Mouse (Mus musculus): ENCODE data around the gene Mink1. TPM values are rescaled to one million over a fixed set of nuclear protein-coding genes. Genes with fewer than 3 reads are reported as not detected.
A peak's percentile ranks its signal among the peaks of the same experiment; 100 is the strongest.
"Not testable (repeated sequence)": the region's sequence is repeated elsewhere in the genome, so short reads cannot be mapped to it uniquely, and the experiment has no call there.

The Mink1 gene
- polyA plus RNA-seq, 1 experiment from 2014 or later = 10.6 TPM

DNA sequence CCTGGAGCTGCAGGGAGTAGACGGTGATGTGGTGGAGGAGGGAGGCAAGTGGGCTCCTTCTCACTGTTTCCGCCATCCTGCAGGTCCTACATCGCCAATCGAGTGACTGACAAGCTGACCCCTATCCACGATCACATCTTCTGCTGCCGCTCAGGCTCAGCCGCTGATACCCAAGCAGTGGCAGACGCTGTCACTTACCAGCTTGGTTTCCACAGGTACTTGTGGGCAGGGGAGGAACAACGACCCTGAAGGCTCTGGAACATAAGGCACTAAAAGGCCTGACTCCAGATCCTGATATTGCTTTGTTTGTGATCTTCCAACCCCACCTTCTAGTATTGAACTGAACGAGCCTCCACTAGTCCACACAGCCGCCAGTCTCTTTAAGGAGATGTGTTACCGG is 36.5 kb upstream of the Mink1 start:
- Histone ChIP-seq H3K27me3 (no peaks in the 10 kb centered on the region), H3K4me3 (peak overlapping the region; percentile 67), H3K27ac (no peak overlapping the region), H3K9me3 (replicated peaks) (no peaks in the 10 kb centered on the region), H3K4me1 (peaks cover 17% of the 10 kb centered on the region), H3K4me2 (peak overlapping the region; percentile 88), H3K9ac (peak overlapping the region; percentile 78; the same call in 1 of the 2 replicates), H3K36me3 (ENCODE audit: poor library complexity, severe bottlenecking) (peaks cover 30% of the 10 kb centered on the region)
- no peak for ATAC-seq
- WGBS = 87% methylated on average over 12 of the region's 12 CpGs

DNA sequence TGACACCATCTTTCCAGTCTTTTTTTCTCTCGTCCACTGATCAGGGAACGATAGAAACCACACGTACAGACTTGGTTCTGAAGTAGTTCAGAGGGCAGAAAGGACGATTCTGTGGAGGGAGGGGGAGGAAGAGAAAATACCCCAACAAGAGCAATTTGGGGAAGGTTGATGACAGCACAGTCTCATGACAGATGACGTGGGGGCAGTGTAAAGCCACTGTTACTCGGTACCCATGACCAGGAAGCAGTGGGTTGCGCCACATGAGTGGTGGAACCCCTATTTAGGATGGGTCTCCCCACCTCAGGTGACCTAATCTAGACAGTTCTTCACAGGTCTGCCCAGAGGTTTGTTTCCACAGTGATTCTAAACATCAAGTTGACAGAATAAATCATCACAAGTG is 34.1 kb upstream of the Mink1 start:
- no peak for ATAC-seq
- no peak overlapping the region for H3K4me2 ChIP-seq

DNA sequence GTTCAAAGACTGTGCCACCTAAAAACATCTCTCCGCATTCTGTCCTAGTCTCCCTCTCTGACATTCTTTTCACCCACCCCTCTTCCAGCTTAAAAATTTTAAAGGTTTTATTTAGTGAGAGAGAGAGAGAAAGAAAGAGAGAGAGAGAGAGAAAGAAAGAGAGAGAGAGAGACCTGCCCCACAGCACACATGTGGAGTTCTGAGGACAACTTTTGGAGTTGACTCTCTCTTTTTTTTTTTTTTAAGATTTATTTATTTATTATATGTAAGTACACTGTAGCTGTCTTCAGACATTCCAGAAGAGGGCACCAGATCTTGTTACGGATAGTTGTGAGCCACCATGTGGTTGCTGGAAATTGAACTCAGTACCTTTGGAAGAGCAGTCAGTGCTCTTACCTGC is 31.6 kb upstream of the Mink1 start:
- H3K27ac ChIP-seq; H3K9me3 ChIP-seq (replicated peaks); H3K9ac ChIP-seq; H3K27me3 ChIP-seq; H3K4me2 ChIP-seq; H3K4me3 ChIP-seq; ATAC-seq: not testable (repeated sequence)
- 78% methylated on average over 2 of the region's 2 CpGs for WGBS
- peaks cover 30% of the 10 kb centered on the region for H3K36me3 ChIP-seq (ENCODE audit: poor library complexity, severe bottlenecking)
- H3K4me1 ChIP-seq = peaks cover 12% of the 10 kb centered on the region

More for the DNA sequence above, 34.1 kb upstream of the Mink1 start:
- Histone ChIP-seq H3K9me3 (replicated peaks) (no peaks in the 10 kb centered on the region), H3K27me3 (no peaks in the 10 kb centered on the region), H3K4me3 (no peak overlapping the region), H3K9ac (no peak overlapping the region), H3K27ac (no peak overlapping the region), H3K4me1 (peaks cover 17% of the 10 kb centered on the region), H3K36me3 (ENCODE audit: poor library complexity, severe bottlenecking) (peaks cover 30% of the 10 kb centered on the region)
- 85% methylated on average over 7 of the region's 7 CpGs for WGBS

DNA sequence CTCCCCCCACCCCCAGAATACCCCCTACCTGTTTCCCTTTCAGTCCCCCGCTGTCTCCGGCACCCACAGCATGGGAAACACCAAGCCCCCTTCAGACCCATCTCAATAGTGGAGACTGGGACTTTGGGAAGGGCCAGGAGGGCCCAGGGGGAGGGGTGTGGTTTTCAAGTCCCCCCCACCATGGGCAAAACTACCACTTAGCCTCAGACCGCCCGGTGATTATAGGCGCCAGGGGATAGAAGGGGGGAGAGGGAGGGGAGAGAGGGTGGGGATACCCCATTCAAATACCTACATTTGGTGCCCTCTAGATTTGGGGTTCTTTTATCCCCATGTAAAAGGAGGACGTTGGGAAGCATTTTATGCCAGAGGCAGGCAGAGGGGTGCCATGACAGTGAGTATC is 29.8 kb upstream of the Mink1 start, which contains the start of gene Gm40193:
TSS of gene Gm40193 (minus strand) at position 101 of the 400 bp plus-strand sequence.
- Histone ChIP-seq H3K4me1 (no peaks in the 10 kb centered on the region), H3K9me3 (replicated peaks) (no peaks in the 10 kb centered on the region), H3K27ac (no peak within 1 kb of the TSS), H3K9ac (no peak within 1 kb of the TSS), H3K36me3 (ENCODE audit: poor library complexity, severe bottlenecking) (peaks cover 15% of the 10 kb centered on the region), H3K4me3 (no peak within 1 kb of the TSS), H3K27me3 (0 out of 2 replicates have a peak, but pooled peaks cover 4% of the 10 kb centered on the region), H3K4me2 (no peak within 1 kb of the TSS)
- no peak for ATAC-seq
- 77% methylated on average over 6 of the region's 6 CpGs for WGBS

DNA sequence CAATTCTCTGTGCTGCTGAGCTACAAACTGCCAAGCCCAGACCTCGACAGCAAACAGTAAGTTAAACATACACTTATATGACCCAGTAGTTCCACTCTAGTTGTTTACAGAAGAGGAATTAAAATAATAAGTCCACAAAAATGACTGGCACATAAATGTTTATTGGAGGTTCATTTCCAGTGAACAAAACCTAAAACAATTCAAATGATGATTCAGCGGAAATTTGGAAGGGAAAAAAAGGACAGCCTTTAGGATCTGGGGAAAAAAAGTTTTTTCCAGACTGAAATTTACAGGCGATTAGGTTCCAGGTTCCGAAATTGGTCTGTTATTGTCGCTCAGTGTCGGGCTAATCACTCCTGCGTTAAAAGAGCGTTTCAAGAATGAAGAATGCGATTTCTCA is 23.3 kb upstream of the Mink1 start:
- Histone ChIP-seq H3K27me3 (peaks cover 35% of the 10 kb centered on the region), H3K4me2 (peak overlapping the region; percentile 85), H3K4me3 (peak overlapping the region; percentile 52), H3K9me3 (replicated peaks) (no peaks in the 10 kb centered on the region), H3K4me1 (peaks cover 12% of the 10 kb centered on the region), H3K36me3 (ENCODE audit: poor library complexity, severe bottlenecking) (no peaks in the 10 kb centered on the region), H3K9ac (peak overlapping the region; percentile 63), H3K27ac (no peak overlapping the region)
- WGBS = 18% methylated on average over 9 of the region's 9 CpGs
- no peak for ATAC-seq

DNA sequence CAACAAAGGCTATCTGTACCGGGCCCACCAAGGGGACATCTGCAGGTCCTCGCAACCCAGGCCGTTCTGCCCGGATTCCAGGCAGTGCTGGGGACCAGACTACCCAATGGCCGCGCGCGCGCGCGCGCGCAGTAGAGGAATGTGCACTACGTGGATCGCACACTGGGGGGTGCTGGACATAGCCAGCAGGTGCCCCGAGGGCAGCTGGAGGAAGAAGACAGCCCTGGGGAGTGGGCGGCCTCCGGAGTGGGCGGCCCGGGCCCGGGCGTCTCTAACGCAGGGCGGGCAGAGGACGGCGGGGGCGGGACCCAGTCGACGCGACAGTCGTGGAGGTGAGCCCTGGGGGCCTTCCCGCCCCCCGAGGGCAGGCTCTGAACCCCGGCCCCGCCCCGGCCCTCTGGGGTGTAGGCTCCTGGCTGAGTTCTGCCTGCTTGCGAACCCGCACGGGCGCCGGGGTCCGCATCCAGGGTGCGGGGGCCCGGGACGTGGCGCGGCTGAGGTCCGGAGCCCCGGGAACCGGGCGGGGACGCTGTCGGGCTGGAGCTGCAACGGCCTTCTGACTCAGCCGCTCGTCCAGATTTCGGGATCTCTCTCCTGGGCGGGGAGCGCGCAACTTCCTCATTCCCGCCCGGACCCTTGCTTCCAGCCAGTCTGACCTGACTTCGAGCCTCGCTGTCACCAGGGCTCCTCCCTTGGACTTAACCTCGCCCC is 22.6 kb upstream of the Mink1 start, which contains the start of gene Pld2:
TSS of gene Pld2 (plus strand) at position 188 of the 711 bp plus-strand sequence.
- ATAC-seq = peak; percentile 70

DNA sequence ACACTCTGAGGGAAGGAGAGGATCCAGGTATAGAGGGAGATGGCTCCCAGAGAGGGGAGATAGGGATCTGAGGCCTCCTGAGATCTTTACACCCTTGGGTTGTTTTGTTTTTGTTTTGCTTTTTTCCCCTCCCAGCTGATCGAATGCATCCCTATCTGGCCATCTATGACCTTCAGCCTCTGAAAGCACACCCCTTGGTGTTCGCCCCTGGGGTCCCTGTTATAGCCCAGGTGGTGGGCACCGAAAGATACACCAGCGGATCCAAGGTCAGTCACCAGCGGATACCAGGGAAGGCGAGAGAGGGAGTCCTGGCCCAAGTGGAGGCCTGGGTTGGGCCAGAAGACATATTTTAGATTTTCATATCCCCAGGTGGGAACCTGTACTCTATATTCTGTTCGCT is 21.8 kb upstream of the Mink1 start:
- no peak overlapping the region for H3K9ac ChIP-seq
- peaks cover 12% of the 10 kb centered on the region for H3K4me1 ChIP-seq
- 87% methylated on average over 7 of the region's 7 CpGs for WGBS
- H3K4me3 ChIP-seq = no peak overlapping the region
- ATAC-seq = no peak
- H3K4me2 ChIP-seq = peak overlapping the region; percentile 85
- H3K36me3 ChIP-seq (ENCODE audit: poor library complexity, severe bottlenecking) = no peaks in the 10 kb centered on the region
- H3K9me3 ChIP-seq (replicated peaks) = no peaks in the 10 kb centered on the region
- peaks cover 35% of the 10 kb centered on the region for H3K27me3 ChIP-seq
- no peak overlapping the region for H3K27ac ChIP-seq

More for the DNA sequence above, 22.6 kb upstream of the Mink1 start, which contains the start of gene Pld2:
- Histone ChIP-seq H3K4me1 (peaks cover 12% of the 10 kb centered on the region), H3K27me3 (peaks cover 35% of the 10 kb centered on the region), H3K4me3 (peak within 1 kb of the TSS; percentile 52), H3K9me3 (replicated peaks) (no peaks in the 10 kb centered on the region), H3K36me3 (ENCODE audit: poor library complexity, severe bottlenecking) (no peaks in the 10 kb centered on the region), H3K9ac (peak within 1 kb of the TSS; percentile 63), H3K4me2 (peak within 1 kb of the TSS; percentile 85), H3K27ac (no peak within 1 kb of the TSS)
- under 1% methylated on average over 55 of the region's 65 CpGs for WGBS

DNA sequence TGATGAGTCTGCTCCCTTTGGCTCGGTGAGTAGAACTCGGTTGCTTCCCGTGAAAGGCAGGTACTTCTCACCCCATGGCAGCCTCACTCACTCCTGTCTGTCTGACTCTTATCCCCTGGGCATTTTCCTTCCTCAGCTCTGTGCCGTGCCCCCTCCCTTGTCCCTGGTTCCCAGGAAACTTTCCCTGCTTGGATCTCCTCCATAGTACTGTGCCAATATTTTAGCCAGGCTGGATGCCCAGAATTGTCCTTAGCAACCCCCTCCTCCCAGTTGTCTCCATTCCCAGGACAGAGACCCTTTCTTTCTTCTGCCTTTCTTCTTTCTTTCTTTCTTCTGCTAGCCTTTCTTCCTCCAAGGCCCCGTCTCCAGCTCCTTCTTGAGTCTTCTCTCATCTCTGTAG is 21.3 kb upstream of the Mink1 start:
- Histone ChIP-seq H3K4me2 (peak overlapping the region; percentile 85; the same call in 1 of the 2 replicates), H3K36me3 (ENCODE audit: poor library complexity, severe bottlenecking) (no peaks in the 10 kb centered on the region), H3K9ac (no peak overlapping the region), H3K9me3 (replicated peaks) (no peaks in the 10 kb centered on the region), H3K27me3 (peaks cover 35% of the 10 kb centered on the region), H3K27ac (no peak overlapping the region), H3K4me1 (peaks cover 12% of the 10 kb centered on the region), H3K4me3 (no peak overlapping the region)
- ATAC-seq = no peak
- 70% methylated on average over 5 of the region's 5 CpGs for WGBS

DNA sequence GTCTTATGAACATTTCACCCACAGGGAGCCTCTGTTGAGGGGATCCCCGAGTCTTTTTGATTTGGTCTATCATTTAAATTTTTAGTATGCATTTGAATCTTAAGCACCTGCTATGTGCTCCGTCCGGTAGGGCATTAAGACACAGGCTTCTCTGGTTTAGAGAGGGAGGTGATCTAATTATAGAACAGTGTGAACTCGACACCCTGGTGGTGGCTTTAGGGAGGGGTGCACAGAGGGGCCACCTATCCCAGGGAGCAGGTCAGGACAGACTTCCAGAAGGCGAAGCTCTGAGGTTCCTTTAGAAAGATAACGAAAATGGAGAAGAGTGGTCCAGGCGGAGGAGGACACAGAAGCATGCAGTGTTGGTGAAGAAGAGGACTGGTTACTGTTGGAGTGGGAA is 18.2 kb upstream of the Mink1 start:
- Histone ChIP-seq H3K27me3 (peaks cover 22% of the 10 kb centered on the region), H3K4me3 (no peak overlapping the region), H3K36me3 (ENCODE audit: poor library complexity, severe bottlenecking) (no peaks in the 10 kb centered on the region), H3K4me1 (peaks cover 12% of the 10 kb centered on the region), H3K4me2 (no peak overlapping the region), H3K27ac (no peak overlapping the region), H3K9me3 (replicated peaks) (no peaks in the 10 kb centered on the region), H3K9ac (no peak overlapping the region)
- 69% methylated on average over 7 of the region's 7 CpGs for WGBS
- no peak for ATAC-seq

DNA sequence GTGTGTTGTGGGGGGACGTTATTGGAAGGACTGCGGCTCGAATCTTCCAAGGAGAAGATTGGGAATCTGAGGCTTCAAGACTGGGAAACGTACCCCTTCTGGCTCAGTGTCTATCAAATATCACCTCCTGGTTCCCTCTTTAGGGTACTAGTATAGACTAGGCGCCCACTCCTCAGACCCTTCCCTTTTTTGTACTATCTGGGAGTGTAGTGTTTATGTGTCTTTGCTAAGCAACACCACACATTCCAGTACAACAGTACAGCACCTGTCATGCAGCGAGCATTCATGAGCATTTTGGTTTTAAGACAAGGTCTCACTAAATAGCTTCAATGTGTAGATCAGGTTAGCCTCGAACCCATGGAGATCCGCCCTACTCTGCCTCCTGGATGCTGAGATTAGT is 11.2 kb upstream of the Mink1 start:
- Histone ChIP-seq H3K9ac (no peak overlapping the region), H3K27ac (no peak overlapping the region), H3K4me2 (no peak overlapping the region), H3K9me3 (replicated peaks) (no peaks in the 10 kb centered on the region), H3K4me3 (no peak overlapping the region), H3K36me3 (ENCODE audit: poor library complexity, severe bottlenecking) (no peaks in the 10 kb centered on the region), H3K4me1 (no peaks in the 10 kb centered on the region), H3K27me3 (no peaks in the 10 kb centered on the region)
- WGBS = 84% methylated on average over 8 of the region's 8 CpGs
- no peak for ATAC-seq

DNA sequence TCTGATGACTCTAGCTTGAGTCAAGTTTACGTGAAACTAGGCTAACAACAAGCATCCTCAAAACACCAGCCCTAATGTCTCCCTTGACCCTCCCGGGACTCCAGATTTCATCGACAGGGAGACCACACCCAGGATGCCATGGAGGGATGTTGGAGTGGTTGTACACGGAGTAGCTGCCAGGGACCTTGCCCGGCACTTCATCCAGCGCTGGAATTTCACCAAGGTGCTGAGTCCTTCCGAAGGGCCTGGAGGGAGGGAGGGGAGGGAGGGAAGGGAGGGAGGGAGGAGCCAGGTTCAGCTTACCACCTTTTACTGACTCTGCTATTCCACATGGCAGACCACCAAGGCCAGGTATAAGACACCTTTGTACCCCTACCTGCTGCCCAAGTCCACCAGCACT is 8.7 kb upstream of the Mink1 start:
- H3K4me1 ChIP-seq = no peaks in the 10 kb centered on the region

DNA sequence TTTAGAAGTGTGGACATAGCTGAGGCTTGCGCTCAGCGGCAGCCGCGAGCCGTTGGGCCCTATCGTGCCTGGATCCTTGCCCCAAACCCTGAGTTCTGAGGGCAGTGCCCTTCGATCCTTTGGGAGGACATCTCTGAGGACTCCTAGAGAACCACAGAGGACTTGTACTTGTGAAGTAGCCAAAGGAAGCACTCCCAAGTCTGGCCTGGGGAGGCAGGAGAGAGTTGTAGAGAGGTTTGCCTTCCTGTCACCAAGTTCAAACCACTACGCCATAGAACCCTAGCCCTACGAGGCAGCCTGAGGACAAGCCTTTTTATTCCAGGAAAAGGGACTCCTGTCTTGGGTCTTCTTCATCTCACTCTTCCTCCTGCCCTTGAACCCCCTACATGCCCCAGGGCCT is 5.1 kb upstream of the Mink1 start:
- H3K36me3 ChIP-seq (ENCODE audit: poor library complexity, severe bottlenecking) = no peaks in the 10 kb centered on the region
- no peak overlapping the region for H3K4me2 ChIP-seq
- no peak for ATAC-seq
- H3K9ac ChIP-seq = no peak overlapping the region
- no peaks in the 10 kb centered on the region for H3K9me3 ChIP-seq (replicated peaks)
- no peaks in the 10 kb centered on the region for H3K27me3 ChIP-seq
- H3K4me1 ChIP-seq = peaks cover 7% of the 10 kb centered on the region
- no peak overlapping the region for H3K4me3 ChIP-seq
- 91% methylated on average over 9 of the region's 9 CpGs for WGBS
- H3K27ac ChIP-seq = no peak overlapping the region

More for the DNA sequence above, 8.7 kb upstream of the Mink1 start:
- no peak for ATAC-seq
- Histone ChIP-seq H3K36me3 (ENCODE audit: poor library complexity, severe bottlenecking) (no peaks in the 10 kb centered on the region), H3K9me3 (replicated peaks) (no peaks in the 10 kb centered on the region), H3K4me2 (no peak overlapping the region), H3K27me3 (no peaks in the 10 kb centered on the region), H3K4me3 (no peak overlapping the region), H3K9ac (no peak overlapping the region), H3K27ac (no peak overlapping the region)
- WGBS = 33% methylated on average over 7 of the region's 7 CpGs

DNA sequence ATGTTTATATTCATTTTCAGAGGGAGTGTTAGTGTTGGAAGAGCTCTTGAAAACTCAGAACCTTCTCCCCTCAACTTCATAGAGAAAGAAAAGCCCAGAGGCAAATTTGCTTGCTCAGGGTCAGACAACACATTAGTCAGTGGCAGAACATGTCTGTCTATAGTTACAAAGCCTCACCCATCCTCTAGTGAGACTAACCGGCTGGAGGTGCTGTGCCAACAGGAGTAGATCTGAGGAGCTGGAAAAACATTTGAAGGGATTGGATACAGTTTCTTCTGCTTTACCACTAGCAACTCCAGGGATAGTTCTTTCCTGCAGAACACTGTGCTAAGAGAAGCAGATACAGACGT is 769 bp upstream of the Mink1 start:
- Histone ChIP-seq H3K9me3 (replicated peaks) (no peaks in the 10 kb centered on the region), H3K36me3 (ENCODE audit: poor library complexity, severe bottlenecking) (no peaks in the 10 kb centered on the region), H3K27ac (peak overlapping the region; percentile 86), H3K4me2 (peak overlapping the region; percentile 82), H3K27me3 (no peaks in the 10 kb centered on the region), H3K9ac (peak overlapping the region; percentile 92), H3K4me3 (peak overlapping the region; percentile 90), H3K4me1 (peaks cover 38% of the 10 kb centered on the region)
- 0% methylated on average over 2 of the region's 2 CpGs for WGBS
- ATAC-seq = no peak

Data from forebrain, embryonic 13.5 days (tissue).